Mouse (Mus musculus): ENCODE results near the gene Cfap61.

DNA sequence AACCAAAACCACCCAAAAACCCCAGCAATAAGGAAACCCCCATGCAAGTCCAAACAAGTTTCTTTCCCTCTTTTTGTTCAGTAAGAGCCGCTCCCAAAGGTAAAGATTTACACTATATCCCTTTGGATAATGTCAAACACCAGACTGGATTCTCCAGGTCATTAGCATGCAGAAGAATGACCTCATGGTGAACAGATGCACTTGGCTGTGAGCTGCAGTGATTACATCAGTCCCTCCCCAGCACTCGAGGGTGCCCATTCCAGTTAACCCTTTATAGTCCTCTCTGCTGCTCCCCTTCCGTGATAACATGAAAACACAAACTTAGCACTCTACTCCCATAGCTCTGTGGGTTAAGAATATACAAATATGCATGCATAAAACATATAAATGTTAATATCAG, 322.5 kb downstream of the Cfap61 start:
- no peak for TF ChIP-seq CTCF (IDR thresholded peaks at IDR 0.05; ENCODE audit: insufficient read depth, low read depth, low read length)
- TF ChIP-seq POLR2A (IDR thresholded peaks at IDR 0.05; ENCODE audit: insufficient read depth, low read depth, low read length): no peak
